Mouse (Mus musculus): Measurements from ENCODE around the gene Tgm1.

GRCm38 (mm10) chr14:55722438-55722945 is 8.8 kb upstream of the Tgm1 start:
- no peak for TF ChIP-seq CHD2 (IDR thresholded peaks at IDR 0.05; ENCODE audit: low read depth, low read length)
- TF ChIP-seq HCFC1 (IDR thresholded peaks at IDR 0.05; ENCODE audit: borderline replicate concordance, insufficient read depth, low read length): no peak
- no peak for TF ChIP-seq ZC3H11A (IDR thresholded peaks at IDR 0.05; ENCODE audit: borderline replicate concordance, low read depth, low read length)
- no peak for TF ChIP-seq MAFK (IDR thresholded peaks at IDR 0.05; ENCODE audit: insufficient read depth, low read depth, low read length)
